Mouse (Mus musculus): ENCODE data around the gene Lamtor1. TPM values are rescaled to one million over a fixed set of nuclear protein-coding genes. Genes with fewer than 3 reads are reported as not detected.

The Lamtor1 gene
- total RNA-seq, 1 experiment, result 106 TPM

DNA sequence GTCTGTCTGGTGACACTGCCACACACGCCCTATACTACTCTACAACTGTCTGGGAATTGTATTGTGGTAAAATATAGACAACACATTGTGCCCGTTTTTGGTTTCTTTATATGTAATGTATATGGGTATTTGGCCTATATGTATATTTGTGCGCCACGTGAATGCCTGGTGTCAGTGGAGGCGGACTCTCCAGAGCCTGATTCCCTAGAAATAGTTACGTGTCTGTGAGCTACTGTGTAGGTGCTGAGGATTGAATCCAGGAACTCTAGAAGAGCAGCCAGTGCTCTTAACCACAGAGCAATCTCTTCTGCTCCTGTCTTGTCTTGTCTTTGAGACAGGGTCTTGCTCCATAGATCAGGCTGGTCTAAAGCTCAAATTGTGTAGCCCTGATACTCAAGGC is 19.4 kb upstream of the Lamtor1 start:
- Histone ChIP-seq H3K4me1 (ENCODE audit: control insufficient read depth in 2 of 2, insufficient read depth in 2 of 2, low read length in 2 of 2, poor library complexity in 1 of 2) (peaks cover 0 to 5% of the 10 kb centered on the region in 2 experiments; a peak in 1 of 4 replicates), H3K36me3 (ENCODE audit: control insufficient read depth, insufficient read depth, low read length, poor library complexity, severe bottlenecking) (no peaks in the 10 kb centered on the region), H3K4me3 (ENCODE audit: insufficient read depth in 1 of 2, low read depth in 1 of 2, low read length in 2 of 2, poor library complexity in 1 of 2, severe bottlenecking in 1 of 2) (no peak overlapping the region), H3K9me3 (ENCODE audit: control insufficient read depth, insufficient read depth, low read depth, low read length) (no peaks in the 10 kb centered on the region), H3K9ac (ENCODE audit: insufficient read depth, low read depth, low read length, poor library complexity, severe bottlenecking) (peak overlapping the region; percentile 5; the same call in 1 of the 2 replicates), H3K27ac (ENCODE audit: insufficient read depth, low read depth, low read length, poor library complexity, severe bottlenecking) (no peak overlapping the region)
- in situ Hi-C loops (cut with MboI; ENCODE audit: low sequenced_read_pairs in 2 of 2, unreplicated experiment in 2 of 2), result no loop called here
- no peak for DNase-seq (ENCODE audit: low read depth, low spot score)
- TF ChIP-seq HCFC1 (IDR thresholded peaks at IDR 0.05; ENCODE audit: borderline replicate concordance, insufficient read depth, low read length), result no peak
- TF ChIP-seq ZC3H11A (IDR thresholded peaks at IDR 0.05; ENCODE audit: borderline replicate concordance, low read depth, low read length), result no peak
- TF ChIP-seq MAFK (IDR thresholded peaks at IDR 0.05; ENCODE audit: insufficient read depth, low read depth, low read length), result no peak
- no peak for TF ChIP-seq CHD2 (IDR thresholded peaks at IDR 0.05; ENCODE audit: low read depth, low read length)
- no peak for TF ChIP-seq ZNF384 (IDR thresholded peaks at IDR 0.05; ENCODE audit: low read depth, low read length)

DNA sequence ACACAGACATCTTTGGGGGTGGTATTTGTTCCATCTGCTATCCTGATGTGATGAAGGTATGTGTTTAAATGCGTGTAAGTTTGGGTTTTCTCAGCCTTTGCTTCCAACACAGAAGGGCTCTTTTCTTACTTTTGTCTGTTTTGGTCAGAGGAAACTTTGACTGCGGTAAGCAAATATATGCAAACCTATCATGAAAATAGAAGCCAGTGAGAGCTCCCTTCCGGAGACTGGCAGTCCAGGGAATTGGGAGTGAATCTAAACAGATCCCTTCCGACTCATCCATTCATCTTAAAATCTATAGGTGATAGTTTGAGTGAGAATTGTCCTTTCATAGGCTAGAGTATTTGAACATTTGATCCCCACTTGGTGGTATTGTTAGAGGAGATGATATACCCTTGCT is 17.2 kb upstream of the Lamtor1 start:
- TF ChIP-seq ZNF384 (IDR thresholded peaks at IDR 0.05; ENCODE audit: low read depth, low read length) (no peak), HCFC1 (IDR thresholded peaks at IDR 0.05; ENCODE audit: borderline replicate concordance, insufficient read depth, low read length) (no peak), ZC3H11A (IDR thresholded peaks at IDR 0.05; ENCODE audit: borderline replicate concordance, low read depth, low read length) (no peak), MAFK (IDR thresholded peaks at IDR 0.05; ENCODE audit: insufficient read depth, low read depth, low read length) (no peak), CHD2 (IDR thresholded peaks at IDR 0.05; ENCODE audit: low read depth, low read length) (no peak)
- in situ Hi-C loops (cut with MboI; ENCODE audit: low sequenced_read_pairs in 2 of 2, unreplicated experiment in 2 of 2), result no loop called here

DNA sequence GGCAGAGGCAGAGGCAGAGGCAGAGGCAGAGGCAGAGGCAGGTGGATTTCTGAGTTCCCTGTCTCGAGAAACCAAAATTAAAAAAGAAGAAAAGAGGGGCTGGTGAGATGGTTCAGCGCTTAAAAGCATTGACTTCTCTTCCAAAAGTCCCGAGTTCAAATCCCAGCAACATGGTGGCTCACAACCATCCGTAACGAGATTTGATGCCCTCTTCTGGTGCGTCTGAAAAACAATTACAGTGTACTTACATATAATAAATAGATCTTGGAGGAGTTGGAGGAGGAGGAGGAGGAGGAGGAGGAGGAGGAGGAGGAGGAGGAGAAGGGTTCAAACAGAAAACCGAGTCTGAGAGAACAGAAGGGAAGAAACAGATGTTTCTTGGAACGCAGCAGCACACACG is 10.0 kb upstream of the Lamtor1 start:
- no peak for TF ChIP-seq CHD2 (IDR thresholded peaks at IDR 0.05; ENCODE audit: low read depth, low read length)
- no peak for TF ChIP-seq ZC3H11A (IDR thresholded peaks at IDR 0.05; ENCODE audit: borderline replicate concordance, low read depth, low read length)
- no peak for TF ChIP-seq MAFK (IDR thresholded peaks at IDR 0.05; ENCODE audit: insufficient read depth, low read depth, low read length)
- no peaks in the 10 kb centered on the region for H3K9me3 ChIP-seq (ENCODE audit: control insufficient read depth, insufficient read depth, low read depth, low read length)
- DNase-seq (ENCODE audit: low read depth, low spot score), result no peak
- H3K9ac ChIP-seq (ENCODE audit: insufficient read depth, low read depth, low read length, poor library complexity, severe bottlenecking), result peak overlapping the region; percentile 80
- H3K4me1 ChIP-seq (ENCODE audit: control insufficient read depth in 2 of 2, insufficient read depth in 2 of 2, low read length in 2 of 2, poor library complexity in 1 of 2), result peaks cover 4 to 5% of the 10 kb centered on the region in 2 experiments
- no peak overlapping the region; the same call in 1 of the 2 replicates for H3K27ac ChIP-seq (ENCODE audit: insufficient read depth, low read depth, low read length, poor library complexity, severe bottlenecking)
- peak overlapping the region; percentile 78 to 98 for H3K4me3 ChIP-seq (ENCODE audit: insufficient read depth in 1 of 2, low read depth in 1 of 2, low read length in 2 of 2, poor library complexity in 1 of 2, severe bottlenecking in 1 of 2)
- peaks cover 7% of the 10 kb centered on the region for H3K36me3 ChIP-seq (ENCODE audit: control insufficient read depth, insufficient read depth, low read length, poor library complexity, severe bottlenecking)
- in situ Hi-C loops (cut with MboI; ENCODE audit: low sequenced_read_pairs in 2 of 2, unreplicated experiment in 2 of 2), result no loop called here

More for the DNA sequence above, 17.2 kb upstream of the Lamtor1 start:
- Histone ChIP-seq H3K27ac (ENCODE audit: insufficient read depth, low read depth, low read length, poor library complexity, severe bottlenecking) (no peak overlapping the region), H3K36me3 (ENCODE audit: control insufficient read depth, insufficient read depth, low read length, poor library complexity, severe bottlenecking) (no peaks in the 10 kb centered on the region), H3K4me1 (ENCODE audit: control insufficient read depth in 2 of 2, insufficient read depth in 2 of 2, low read length in 2 of 2, poor library complexity in 1 of 2) (peaks cover 0 to 5% of the 10 kb centered on the region in 2 experiments; a peak in 1 of 4 replicates), H3K9ac (ENCODE audit: insufficient read depth, low read depth, low read length, poor library complexity, severe bottlenecking) (no peak overlapping the region), H3K9me3 (ENCODE audit: control insufficient read depth, insufficient read depth, low read depth, low read length) (no peaks in the 10 kb centered on the region), H3K4me3 (ENCODE audit: insufficient read depth in 1 of 2, low read depth in 1 of 2, low read length in 2 of 2, poor library complexity in 1 of 2, severe bottlenecking in 1 of 2) (no peak overlapping the region)
- no peak for DNase-seq (ENCODE audit: low read depth, low spot score)

GRCm38 (mm10) chr7:101896104-101897066 is 9.3 kb upstream of the Lamtor1 start:
- TF ChIP-seq HCFC1 (IDR thresholded peaks at IDR 0.05; ENCODE audit: borderline replicate concordance, insufficient read depth, low read length) (peak; percentile 83), ZC3H11A (IDR thresholded peaks at IDR 0.05; ENCODE audit: borderline replicate concordance, low read depth, low read length) (no peak), CHD2 (IDR thresholded peaks at IDR 0.05; ENCODE audit: low read depth, low read length) (peak; percentile 83)
- DNase-seq (ENCODE audit: low read depth, low spot score), result peak; percentile 98
- Histone ChIP-seq H3K4me1 (ENCODE audit: control insufficient read depth in 2 of 2, insufficient read depth in 2 of 2, low read length in 2 of 2, poor library complexity in 1 of 2) (peaks cover 4 to 9% of the 10 kb centered on the region in 2 experiments), H3K9ac (ENCODE audit: insufficient read depth, low read depth, low read length, poor library complexity, severe bottlenecking) (peak overlapping the region; percentile 96), H3K9me3 (ENCODE audit: control insufficient read depth, insufficient read depth, low read depth, low read length) (no peaks in the 10 kb centered on the region), H3K36me3 (ENCODE audit: control insufficient read depth, insufficient read depth, low read length, poor library complexity, severe bottlenecking) (peaks cover 7% of the 10 kb centered on the region), H3K4me3 (ENCODE audit: insufficient read depth in 1 of 2, low read depth in 1 of 2, low read length in 2 of 2, poor library complexity in 1 of 2, severe bottlenecking in 1 of 2) (peak overlapping the region; percentile 87 to 98), H3K27ac (ENCODE audit: insufficient read depth, low read depth, low read length, poor library complexity, severe bottlenecking) (peak overlapping the region; percentile 97)
- in situ Hi-C loops (cut with MboI; ENCODE audit: low sequenced_read_pairs in 2 of 2, unreplicated experiment in 2 of 2), result no loop called here
